Mouse (Mus musculus) 3134 (cell line): ENCODE measurements around the gene Dnttip2.
"Not testable (repeated sequence)": the region's sequence is repeated elsewhere in the genome, so short reads cannot be mapped to it uniquely, and the experiment has no call there.

Experiments
- DNase-seq: peaks from one replicate; pipeline ENCODE4 v3.0.0-alpha.2; 2011; ENCODE audit warnings: low spot score; ENCODE audit not compliant: insufficient read length; ENCODE audit errors: extremely low read depth

The Dnttip2 gene

DNA sequence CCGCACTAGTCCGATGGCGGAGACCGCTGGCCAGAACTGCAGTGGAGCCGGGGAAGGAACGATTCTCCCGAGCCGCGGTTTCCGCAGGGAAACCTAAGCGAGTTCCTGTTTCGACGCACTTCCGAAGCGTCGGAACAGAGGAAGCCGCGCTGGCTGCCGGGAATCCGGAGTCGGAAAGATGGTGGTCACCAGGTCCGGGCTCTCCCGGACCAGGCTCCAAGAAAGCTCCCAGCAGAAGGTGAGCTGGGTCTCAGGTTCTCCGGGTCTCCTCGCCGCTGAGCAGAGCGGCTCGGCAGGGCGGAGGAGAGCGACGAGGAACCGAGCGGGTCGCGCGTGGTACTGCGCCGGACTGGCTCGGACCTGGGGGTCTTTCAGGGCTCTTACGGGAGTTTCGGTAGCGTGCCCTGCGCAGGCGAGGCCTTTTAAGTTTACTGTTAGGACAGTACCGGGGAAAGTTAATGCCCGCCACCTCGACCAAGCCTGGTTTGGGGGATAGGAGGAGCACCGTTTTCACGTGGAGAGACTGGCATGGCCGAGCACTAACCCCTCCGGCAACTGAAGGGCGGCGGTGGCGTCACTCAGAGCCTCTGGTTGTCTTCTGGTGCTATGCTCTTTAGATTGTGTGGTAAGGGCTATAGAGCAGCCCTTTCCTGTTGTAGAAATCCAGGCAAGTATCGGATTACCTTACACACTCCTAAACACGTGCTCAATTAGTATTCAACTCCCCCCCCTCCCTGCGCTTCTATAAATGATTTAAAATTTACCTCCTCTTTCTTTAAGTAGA lies at the start of gene Dnttip2:
Dnttip2 (plus strand) TSS at position 148 of the 784 bp plus-strand sequence.
- peak; percentile 95 for DNase-seq

DNA sequence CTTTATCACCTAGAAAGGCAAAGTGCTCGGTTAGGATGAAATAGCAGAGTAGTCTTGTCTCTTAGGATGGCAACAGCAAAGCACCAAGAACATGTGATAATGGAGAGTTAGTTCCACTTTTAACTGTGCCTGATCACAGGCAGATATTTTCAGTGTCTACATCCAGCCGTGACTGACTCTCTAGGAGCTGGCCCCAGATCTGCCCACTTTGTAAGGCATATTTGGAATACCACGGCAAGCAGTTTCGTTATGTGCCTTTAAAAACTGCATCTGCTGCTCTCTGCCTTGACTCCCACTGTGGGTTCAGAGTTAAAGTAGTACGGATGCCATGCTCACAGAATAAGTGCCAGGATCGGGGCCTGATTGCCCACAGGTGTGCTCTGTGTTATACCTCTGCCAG lies 47.2 kb upstream of the Dnttip2 start:
- DNase-seq = not testable (repeated sequence)

DNA sequence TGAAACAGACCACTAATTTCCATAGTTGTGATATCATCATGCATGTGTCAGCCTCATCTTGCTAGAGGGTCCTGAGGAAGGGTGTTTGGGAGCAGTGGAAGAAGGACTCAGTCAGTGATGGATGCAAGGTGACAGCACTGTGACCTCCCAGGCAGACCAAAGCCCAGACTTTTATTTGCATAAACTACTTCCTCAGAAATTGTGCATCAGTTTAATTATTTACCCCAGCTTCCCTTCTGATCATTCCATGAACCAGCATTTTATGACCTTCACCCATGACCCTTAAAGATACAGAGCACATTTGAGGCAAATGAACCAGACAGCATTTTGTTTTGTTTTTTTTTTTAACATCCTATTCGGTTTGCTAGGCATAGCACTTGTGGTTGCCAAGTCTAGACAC lies 38.4 kb upstream of the Dnttip2 start:
- DNase-seq = no peak

DNA sequence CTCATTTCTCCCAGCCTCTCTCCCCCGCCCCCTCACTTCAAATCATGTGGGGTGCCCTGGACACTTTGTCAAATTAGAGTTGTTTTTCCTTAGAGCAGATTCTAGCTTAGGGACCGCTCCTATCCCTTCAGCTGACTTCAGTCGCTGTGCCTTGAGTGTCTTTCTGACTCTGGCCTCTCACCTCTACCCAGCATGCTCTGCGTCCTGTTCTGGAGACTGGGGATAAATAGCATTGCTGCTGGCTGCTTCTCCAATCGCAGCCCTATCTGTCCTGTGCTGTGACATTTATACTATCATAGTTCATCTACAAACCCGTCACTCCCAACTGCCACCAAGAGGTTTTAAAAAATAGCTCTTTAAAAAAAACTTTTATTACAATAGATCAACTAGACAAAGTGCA lies 31.3 kb upstream of the Dnttip2 start:
- DNase-seq = no peak

DNA sequence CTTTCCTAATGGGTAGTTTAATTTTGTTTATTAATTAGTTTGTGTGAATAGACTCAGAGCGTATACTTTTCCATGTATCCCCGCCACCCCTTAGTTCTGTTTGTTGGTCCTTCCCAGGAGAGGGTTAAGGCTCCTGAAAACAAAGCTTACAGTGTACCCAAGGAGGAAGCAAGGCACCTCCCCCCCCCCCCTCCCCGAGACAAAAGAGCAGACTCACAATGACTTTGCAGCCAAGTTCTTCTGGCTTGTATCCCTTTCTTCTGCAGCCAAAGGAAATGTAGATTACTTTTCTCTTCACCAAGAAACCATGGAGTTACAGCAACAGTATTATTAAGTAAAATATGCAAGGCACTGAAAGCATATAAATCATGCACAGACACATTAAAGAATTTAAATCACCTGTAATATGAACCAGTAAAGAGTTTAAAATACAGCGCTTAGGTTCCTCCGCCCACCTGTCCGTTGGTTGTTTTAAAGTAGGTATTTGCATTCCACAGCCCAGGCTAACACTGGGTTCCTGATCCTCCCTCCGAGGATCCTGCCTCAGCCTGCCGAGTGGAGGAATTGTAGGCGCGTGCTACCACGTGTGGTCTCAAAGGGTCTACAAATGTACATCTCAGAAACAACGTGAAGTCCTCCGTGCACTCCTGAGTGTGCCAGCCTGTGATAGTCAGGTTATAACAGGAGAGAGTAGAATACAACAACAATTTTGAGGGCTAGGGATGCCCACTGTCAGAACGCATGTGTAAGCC lies 30.6 kb upstream of the Dnttip2 start:
- DNase-seq = no peak

DNA sequence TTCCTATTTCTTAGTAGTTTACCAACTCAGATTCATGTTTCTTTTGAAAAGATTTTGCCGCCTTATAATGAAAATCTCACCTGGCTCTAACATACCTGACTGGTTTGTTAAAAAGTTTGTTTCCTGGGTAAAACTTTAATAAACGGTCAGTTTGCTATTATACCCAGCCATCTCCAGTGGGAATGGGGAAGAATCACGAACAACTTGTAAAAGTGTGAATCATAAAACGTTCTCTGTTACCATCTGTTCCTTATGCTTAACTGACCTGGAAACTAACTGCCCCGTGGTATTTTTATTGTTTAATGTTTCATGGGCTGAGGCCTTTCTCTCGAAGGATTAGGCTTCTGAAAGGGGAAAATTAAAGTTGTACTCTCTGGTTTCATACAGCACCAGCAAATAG lies 29.4 kb upstream of the Dnttip2 start:
- no peak for DNase-seq

DNA sequence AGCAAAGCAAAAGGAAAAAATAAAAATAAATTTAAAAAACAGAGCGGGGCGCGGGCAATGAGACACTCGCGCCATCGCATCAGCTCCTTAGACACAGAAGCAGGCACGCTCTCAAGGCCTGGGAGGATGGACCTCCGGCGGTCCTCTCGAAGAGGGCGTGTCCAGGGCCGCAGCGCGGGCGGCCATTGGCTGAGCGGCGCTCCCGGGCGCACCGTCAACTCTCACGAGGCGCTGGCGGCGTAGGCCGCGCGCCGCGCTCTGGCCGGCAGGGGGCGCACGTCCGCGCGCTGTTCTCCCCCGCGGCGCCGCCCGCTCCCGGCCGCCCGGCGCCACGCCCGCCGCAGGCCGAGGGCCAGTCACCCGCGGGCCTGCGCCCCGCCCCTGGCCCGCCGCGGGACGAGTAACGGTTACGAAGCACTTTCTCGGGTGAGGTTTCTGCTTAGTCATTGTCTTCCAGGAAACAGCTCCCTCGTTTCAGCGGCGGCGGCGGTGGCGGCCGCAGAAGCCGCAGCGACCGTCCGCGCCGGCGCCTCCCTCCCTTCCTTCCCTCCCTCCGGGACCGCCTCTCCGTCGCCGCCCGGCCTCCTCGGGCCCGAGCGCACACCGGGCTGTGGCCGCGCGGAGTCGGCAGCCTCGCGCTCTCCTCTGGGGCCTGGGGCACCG lies 28.8 kb upstream of the Dnttip2 start, which contains the start of gene Gclm:
Gclm (plus strand) TSS at position 343 of the 663 bp plus-strand sequence.
- DNase-seq = peak; percentile 95

DNA sequence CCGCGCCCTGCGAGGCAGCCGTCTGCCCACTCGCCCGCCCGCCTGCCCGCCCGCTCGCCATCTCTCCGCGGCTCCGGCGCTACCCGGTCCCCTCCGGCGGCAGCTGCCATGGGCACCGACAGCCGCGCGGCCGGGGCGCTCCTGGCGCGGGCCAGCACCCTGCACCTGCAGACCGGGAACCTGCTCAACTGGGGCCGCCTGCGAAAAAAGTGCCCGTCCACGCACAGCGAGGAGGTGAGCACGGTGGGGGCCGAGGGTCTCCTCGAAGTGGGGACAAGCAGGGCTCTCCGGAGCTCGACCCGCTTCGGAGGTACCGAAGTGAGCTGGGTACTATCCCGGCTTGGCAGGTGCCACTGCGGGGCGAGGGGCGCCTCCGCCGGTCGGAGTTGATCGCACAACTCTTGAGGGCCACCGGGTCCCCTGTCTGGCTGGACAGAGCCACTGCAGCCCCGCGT lies 28.3 kb upstream of the Dnttip2 start:
- peak; percentile 77 for DNase-seq

DNA sequence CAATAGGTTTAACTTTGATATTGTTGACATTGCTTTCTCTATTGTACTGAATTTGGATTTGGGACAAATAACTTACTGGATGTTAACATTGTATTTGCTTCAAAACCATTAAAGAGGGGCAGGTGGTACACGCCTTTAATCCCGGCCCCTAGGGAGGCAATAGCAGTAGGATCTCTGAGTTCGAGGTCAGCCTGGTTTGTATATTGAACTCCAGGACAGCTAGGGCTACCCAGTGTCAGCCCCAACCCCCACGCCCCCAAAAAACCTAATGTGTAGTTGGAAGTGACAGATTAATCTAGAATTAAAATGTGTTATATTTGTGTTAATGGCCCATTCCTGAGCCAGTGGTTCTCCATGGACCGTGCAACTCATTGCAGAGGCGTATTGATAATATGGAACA lies 27.8 kb upstream of the Dnttip2 start:
- DNase-seq = no peak

DNA sequence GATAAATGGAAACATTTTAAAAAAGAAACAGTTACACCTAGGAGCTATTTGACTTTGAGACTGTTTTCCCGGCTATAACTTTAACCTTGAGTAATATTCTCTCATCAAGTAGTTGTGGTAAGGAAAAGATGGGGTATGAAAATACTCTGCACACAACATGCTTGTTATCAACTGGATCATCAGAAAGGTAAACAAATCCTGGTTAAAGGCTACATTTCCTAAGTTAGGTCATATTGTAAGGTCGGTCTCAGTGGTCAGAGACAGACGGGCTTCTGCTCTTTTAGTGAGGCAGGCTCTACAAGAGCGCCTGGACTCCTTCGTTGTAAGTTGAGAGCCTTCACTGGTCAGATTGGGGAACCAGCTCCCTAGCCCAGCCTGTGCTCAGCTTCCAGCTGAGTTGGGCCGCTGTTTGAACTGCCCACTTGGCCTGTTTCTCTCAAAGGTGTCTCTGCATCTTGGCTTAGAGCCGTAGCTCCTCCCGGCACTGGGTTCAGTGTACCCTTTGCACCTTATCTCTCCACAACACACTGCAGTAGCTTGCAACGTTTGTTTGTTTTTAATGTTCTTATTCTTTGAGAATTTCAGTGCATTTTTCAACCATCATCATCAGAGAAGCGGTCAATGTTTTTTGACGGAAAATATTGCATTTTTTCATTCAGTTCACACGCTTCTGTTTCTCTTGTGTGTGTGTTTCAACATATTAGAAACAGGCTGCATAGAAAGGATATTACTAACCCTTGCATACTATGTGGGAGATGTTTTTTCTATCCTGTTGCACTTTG lies 27.0 kb upstream of the Dnttip2 start:
- DNase-seq = peak; percentile 16

DNA sequence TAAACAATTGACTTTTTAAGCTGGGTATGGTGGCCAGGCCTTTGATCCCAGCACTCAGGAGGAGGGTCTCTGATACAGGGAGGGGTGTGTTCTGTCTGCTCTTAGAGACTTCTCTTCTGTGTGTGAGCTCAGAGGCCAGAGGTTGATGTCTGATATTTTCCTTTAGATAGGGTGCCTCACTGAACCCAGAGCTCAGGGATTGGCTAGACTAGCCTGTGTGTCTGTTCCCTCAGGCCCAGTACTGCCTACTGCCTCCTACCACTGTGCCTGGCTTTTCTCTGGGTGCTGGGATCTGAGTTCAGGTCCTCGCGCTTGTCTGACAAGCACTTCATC lies 26.5 kb upstream of the Dnttip2 start:
- DNase-seq = no peak

DNA sequence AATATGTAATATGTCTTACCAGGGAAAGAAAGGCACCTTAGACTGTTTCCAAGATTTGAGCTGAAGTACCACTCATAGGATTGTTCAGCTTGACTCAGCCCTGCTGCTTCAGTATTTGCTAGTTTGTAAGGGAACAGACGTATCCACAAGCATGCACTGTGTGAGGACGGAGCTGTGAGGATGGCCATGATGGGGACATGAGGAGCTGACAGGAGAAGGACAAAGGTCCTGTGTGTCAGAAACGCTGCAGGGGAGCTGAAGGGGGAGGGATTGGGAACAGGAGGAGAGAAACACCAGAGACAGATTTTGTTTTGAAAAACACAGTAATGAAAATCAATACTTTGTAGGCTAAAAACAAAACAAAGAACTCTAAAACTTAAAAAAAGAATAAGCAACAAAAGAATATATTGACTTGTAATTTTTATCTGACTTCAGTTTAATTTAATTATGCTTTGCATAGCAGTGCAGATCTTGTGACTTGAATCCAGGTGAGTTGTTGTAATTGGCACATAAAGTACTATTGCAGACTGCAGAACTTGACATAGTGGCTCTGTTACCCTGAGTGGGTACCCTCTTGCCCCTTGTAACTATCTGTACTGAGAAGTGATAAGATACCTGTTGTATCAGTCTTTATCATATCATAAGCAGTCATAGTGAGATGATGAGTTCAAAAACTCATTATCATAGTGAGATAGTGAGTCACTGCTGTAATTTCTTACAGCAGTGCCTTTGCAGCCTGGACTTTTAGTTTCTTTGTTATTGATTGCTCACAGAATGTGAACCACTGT lies 21.5 kb upstream of the Dnttip2 start:
- DNase-seq = no peak

DNA sequence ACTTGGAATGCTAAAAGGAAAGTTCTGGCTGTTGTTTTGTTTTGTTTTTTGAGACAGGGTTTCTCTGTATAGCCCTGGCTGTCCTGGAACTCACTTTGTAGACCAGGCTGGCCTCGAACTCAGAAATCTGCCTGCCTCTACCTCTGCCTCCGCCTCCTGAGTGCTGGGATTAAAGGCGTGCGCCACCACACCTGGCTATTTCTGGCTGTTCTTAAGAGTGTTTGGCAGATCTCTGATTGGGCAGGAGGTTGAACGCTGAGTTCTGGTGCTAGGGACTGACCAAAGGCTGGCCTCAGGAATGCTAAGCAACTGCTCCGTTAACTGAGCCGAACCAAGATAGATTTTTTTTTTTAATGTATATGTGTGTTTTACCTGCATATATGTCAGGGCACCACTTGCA lies 20.1 kb upstream of the Dnttip2 start:
- not testable (repeated sequence) for DNase-seq

DNA sequence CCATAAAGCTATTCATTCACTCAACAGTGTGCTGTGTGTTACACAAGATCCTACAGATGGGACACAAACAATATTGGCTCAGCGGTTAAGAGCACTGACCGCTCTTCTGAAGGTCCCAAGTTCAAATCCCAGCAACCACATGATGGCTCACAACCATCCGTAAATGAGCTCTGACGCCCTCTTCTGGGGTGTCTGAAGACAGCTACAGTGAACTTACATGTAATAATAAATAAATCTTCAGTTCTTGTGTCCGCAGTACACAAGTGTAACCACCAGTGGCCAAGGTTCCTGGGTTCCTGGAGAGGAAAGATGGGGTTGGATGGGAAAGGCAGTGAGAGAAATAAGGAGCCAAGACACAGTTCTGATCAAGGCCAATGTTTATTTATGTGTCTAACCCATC lies 4.2 kb upstream of the Dnttip2 start:
- DNase-seq = no peak

DNA sequence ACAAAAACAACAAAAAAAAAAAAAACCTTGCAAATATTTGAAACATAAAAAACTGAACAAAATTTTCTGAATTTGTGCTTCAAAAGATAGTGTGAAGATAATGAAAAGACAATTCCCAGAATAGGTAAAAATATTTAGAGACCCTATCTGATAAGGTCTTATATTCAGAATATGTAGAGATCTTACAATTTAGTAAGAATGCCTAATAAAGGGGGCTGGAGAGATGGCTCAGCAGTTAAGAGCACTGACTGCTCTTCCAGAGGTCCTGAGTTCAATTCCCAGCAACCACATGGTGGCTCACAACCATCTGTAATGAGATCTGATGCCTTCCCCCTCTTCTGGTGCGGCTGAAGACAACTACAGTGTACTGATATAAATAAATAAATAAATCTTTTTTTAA lies 1.6 kb upstream of the Dnttip2 start:
- DNase-seq = not testable (repeated sequence)

DNA sequence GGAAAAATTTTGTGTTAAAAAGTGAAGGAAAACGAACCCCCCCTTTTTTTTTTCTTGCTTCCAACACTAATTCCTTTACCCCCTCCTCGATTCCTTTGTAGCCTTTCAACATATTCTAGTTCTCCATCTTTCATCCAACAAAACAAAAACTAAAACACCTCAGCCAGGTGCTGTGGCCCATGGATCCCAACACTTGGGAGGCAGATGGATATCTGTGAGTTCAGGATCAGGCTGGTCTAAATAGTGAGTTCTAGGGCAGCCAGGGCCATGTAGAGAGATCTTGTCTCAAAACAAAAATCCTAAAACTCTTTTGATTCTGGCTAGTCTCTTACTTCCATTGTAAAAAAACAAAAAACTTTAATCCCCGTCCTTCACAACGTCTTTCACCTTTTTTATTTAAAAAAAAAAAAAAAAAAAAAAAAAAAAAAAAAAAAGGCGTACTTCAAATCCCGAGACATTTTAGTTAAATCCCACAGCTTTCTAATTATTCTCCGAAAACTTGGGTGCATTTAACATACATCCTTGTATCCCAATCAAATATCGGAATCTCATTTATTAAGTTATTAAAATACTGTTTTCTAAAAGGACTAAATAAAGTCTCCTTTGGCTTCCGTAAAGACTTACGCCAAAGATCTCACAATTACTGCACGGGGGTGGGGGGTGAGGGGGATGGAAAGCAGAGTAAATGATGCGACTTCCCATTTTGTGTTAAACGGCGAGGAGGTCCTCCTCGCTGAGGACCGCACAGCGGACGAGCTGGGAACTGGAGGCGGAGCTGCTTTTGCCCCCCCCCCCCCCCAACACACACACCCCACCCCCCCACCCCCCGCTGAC lies 564 bp upstream of the Dnttip2 start:
- no peak for DNase-seq

DNA sequence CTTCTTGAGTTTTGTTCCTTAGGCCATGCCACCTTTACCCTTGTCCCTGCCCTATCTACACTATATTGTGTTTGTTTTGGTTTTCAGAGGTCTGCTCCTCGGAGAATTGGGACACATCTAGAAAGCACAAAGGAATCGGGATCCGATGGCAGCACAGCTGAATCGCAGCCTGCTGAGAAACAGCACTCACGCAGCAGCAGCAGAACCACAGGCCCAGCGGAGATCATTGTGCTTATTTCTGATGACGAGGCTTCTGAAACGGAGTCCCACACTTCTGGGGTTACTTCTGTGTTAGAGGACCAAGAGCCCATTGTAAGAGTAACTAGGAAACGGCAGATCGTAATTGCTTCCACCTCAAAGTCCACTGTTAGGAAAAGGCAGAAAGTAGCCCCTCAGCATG lies 923 bp downstream of the Dnttip2 start:
- DNase-seq = no peak

DNA sequence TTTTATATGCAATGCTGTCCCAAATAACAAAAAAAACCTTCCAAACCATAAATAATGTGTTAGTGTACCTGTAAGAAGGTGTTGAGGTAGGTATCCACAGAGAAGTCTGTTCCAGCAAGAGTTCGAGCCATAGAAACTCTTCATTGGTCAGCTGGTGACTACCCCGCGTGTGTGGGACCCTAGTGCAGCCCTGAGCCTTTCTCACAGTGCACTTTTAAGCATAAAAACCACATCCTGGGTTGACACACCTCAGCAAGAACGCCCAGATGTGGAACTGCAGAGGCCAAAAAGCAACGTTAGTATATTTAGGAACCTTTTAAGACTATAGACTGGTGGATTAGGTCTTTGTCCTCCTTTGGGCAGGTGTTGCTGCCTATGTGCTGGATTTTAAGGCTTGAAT lies 13.0 kb downstream of the Dnttip2 start:
- DNase-seq = no peak

DNA sequence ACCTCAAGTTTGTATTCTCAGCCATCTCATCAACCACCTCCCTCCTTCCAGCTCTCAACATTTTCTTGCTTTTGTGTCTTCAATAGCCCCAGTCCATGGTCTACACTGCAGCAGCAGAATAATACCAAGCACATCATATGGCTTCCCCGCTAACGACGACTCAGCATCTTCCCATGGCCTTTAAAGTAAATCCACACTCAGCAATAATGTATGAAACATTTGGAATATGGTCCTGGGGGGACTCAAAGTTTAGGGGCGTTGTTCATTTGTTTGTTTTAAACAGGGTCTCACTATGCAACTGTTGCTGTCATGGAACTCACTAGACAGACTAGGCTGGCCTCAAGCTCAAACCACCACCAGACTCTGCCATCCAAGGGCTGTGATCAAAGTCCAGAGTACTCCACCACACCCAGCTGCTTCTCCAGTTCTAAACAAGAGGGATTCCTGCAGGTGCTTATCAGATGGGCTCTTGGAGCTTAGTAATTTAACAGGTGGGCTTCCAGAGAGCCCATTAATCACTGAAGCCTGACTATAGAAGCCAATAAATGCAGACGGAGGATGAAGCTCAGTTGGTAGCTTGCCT lies 14.5 kb downstream of the Dnttip2 start:
- no peak for DNase-seq
